Mouse (Mus musculus): ENCODE results near the gene Nme7. TPM values are rescaled to one million over a fixed set of nuclear protein-coding genes. Genes with fewer than 3 reads are reported as not detected.

Gene Nme7
- polyA plus RNA-seq, 1 experiment from 2014 or later, result 64.3 TPM

DNA sequence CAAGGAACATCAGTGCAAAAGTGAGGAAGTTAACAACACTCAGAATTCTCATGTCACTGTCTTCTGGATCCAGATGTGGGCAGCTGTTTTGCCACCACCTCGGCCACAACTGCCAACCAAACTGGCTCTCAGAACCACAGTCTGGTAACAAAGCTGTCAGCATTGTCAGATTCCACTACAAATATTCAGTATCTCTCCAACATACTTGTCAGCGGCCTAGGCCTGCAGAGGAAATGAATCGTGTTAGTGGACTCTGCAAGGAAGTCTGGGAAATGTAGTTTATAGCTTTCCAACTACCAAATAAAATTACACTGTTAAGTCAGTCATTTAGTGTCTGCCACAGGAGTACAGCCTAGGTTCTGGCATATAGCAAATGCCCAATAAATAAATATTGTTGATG, 113.7 kb downstream of the Nme7 start:
- Histone ChIP-seq H3K27ac (ENCODE audit: low read length) (peak overlapping the region; percentile 8; the same call in 1 of the 2 replicates), H3K4me2 (replicated peaks; ENCODE audit: low read depth, low read length) (no peak overlapping the region), H3K9me3 (ENCODE audit: low read length) (no peaks in the 10 kb centered on the region), H3K4me3 (ENCODE audit: low read length) (no peak overlapping the region), H3K9ac (replicated peaks; ENCODE audit: low read length) (no peak overlapping the region), H3K36me3 (ENCODE audit: insufficient read depth, low read length) (no peaks in the 10 kb centered on the region), H3K27me3 (ENCODE audit: insufficient read depth, low read length) (no peaks in the 10 kb centered on the region), H3K4me1 (ENCODE audit: insufficient read depth, low read length) (0 out of 2 replicates have a peak, but pooled peaks cover 5% of the 10 kb centered on the region)
- ATAC-seq (ENCODE audit: low FRiP score, low TSS enrichment), result no peak
- WGBS, result 70% methylated on average over 3 of the region's 3 CpGs

DNA sequence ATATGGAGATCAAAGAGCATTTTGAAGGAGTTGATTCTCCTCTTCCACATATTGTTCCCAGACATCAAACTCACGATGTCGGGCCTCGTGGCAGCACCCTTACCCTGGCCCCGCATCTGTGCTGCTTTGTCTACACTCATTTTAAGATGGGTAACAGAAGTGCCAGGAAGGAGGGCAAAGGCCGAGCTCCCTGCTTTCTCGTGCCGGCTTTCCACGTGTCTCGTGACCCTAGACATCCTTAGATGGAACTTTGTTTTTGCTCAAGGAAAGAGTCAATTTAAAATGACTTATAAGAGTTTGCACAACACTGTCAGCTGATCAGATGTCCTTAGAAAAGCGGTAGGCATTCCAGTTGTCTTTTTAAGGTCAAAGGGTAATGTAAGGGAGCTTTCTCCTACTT, 114.4 kb downstream of the Nme7 start:
- 0 out of 2 replicates have a peak, but pooled peaks cover 5% of the 10 kb centered on the region for H3K4me1 ChIP-seq (ENCODE audit: insufficient read depth, low read length)
- H3K9ac ChIP-seq (replicated peaks; ENCODE audit: low read length), result no peak overlapping the region
- H3K27me3 ChIP-seq (ENCODE audit: insufficient read depth, low read length), result no peaks in the 10 kb centered on the region
- no peaks in the 10 kb centered on the region for H3K36me3 ChIP-seq (ENCODE audit: insufficient read depth, low read length)
- no peak for ATAC-seq (ENCODE audit: low FRiP score, low TSS enrichment)
- no peak overlapping the region for H3K4me2 ChIP-seq (replicated peaks; ENCODE audit: low read depth, low read length)
- no peak overlapping the region for H3K4me3 ChIP-seq (ENCODE audit: low read length)
- no peak overlapping the region for H3K27ac ChIP-seq (ENCODE audit: low read length)
- H3K9me3 ChIP-seq (ENCODE audit: low read length), result no peaks in the 10 kb centered on the region
- WGBS, result 53% methylated on average over 10 of the region's 10 CpGs

DNA sequence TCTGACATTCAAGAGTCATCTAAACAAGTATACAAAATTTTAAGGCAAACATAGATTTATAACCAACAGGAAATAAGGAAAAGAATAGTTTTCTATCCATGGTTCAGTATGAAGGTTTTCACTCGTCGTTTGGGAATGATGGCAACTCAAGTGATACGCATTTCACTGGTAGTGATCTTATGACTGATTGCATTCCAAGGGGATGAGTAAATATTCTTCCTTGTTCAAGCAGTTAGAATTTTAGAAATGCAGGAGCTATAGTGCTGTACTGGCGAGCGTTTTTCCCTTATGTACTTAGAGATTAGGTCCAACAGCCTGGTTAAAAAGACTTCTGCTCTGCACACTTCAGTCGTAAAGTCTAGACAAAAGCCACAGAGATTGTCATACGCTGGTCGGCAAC, 115.5 kb downstream of the Nme7 start:
- Histone ChIP-seq H3K27ac (ENCODE audit: low read length) (no peak overlapping the region), H3K9me3 (ENCODE audit: low read length) (no peaks in the 10 kb centered on the region), H3K9ac (replicated peaks; ENCODE audit: low read length) (no peak overlapping the region), H3K4me1 (ENCODE audit: insufficient read depth, low read length) (0 out of 2 replicates have a peak, but pooled peaks cover 5% of the 10 kb centered on the region), H3K27me3 (ENCODE audit: insufficient read depth, low read length) (no peaks in the 10 kb centered on the region), H3K4me3 (ENCODE audit: low read length) (no peak overlapping the region), H3K4me2 (replicated peaks; ENCODE audit: low read depth, low read length) (no peak overlapping the region), H3K36me3 (ENCODE audit: insufficient read depth, low read length) (no peaks in the 10 kb centered on the region)
- WGBS, result 82% methylated on average over 8 of the region's 8 CpGs
- no peak for ATAC-seq (ENCODE audit: low FRiP score, low TSS enrichment)

DNA sequence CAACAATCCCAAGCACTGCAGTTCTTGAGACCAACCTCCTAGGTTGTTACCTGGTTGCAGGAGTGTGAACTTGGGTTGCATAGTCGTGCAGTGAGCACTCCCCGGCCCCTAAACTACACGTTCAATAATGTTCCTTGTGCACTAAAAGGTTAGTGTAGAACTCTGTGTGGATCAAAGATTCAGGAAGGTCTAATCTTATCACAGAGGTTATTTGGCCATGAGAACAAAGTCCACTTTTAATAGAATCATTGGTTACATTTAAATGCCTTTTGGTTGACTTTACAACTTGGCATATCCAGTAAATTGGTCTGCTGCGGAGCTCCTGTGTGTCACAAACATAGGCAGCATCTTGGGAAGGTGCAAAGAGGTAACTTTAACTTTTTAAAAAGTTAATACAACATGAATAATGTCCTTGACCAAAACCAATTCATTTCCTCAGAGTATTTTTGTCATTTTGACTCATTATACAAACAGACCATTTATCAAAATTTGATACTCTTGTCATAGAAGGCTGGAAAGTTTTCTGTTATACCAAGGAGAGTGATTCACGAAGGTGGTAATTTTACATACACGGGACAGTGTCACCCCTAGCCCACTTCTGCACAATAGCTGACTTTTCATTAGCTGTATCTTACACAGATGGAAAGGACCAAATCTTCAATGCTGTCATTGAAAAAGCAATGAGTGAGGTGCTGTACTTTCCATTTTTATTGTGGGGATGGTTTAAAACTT, 116.9 kb downstream of the Nme7 start:
- no peak overlapping the region for H3K9ac ChIP-seq (replicated peaks; ENCODE audit: low read length)
- no peaks in the 10 kb centered on the region for H3K9me3 ChIP-seq (ENCODE audit: low read length)
- H3K27me3 ChIP-seq (ENCODE audit: insufficient read depth, low read length), result no peaks in the 10 kb centered on the region
- no peak overlapping the region for H3K4me2 ChIP-seq (replicated peaks; ENCODE audit: low read depth, low read length)
- no peak overlapping the region for H3K27ac ChIP-seq (ENCODE audit: low read length)
- no peak for ATAC-seq (ENCODE audit: low FRiP score, low TSS enrichment)
- H3K4me1 ChIP-seq (ENCODE audit: insufficient read depth, low read length), result 0 out of 2 replicates have a peak, but pooled peaks cover 3% of the 10 kb centered on the region
- H3K36me3 ChIP-seq (ENCODE audit: insufficient read depth, low read length), result no peaks in the 10 kb centered on the region
- no peak overlapping the region for H3K4me3 ChIP-seq (ENCODE audit: low read length)
- WGBS, result 74% methylated on average over 6 of the region's 6 CpGs

DNA sequence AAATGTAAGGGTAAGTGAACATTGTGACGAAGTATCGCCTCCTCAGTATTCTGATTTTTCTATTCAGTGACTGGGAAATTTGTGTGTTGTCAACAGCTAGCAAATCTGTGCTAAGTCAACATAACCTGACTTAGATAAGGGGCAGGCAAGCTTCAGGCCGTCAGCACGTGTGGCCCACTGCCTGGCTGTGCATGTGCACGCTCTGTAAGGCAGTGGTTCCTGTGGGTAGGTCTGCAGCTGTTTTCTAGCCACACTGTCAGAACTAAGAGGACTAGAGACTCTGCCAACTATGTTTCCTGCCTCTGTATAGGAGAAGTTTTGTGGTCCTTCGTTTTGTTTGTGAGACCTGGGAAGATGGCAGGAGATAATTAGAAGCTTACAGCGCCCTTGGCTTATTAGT, 122.3 kb downstream of the Nme7 start:
- H3K9me3 ChIP-seq (ENCODE audit: low read length), result no peaks in the 10 kb centered on the region
- H3K36me3 ChIP-seq (ENCODE audit: insufficient read depth, low read length), result no peaks in the 10 kb centered on the region
- H3K4me2 ChIP-seq (replicated peaks; ENCODE audit: low read depth, low read length), result no peak overlapping the region
- H3K4me3 ChIP-seq (ENCODE audit: low read length), result no peak overlapping the region
- H3K9ac ChIP-seq (replicated peaks; ENCODE audit: low read length), result no peak overlapping the region
- H3K4me1 ChIP-seq (ENCODE audit: insufficient read depth, low read length), result no peaks in the 10 kb centered on the region
- 81% methylated on average over 7 of the region's 7 CpGs for WGBS
- ATAC-seq (ENCODE audit: low FRiP score, low TSS enrichment), result no peak
- H3K27ac ChIP-seq (ENCODE audit: low read length), result no peak overlapping the region
- H3K27me3 ChIP-seq (ENCODE audit: insufficient read depth, low read length), result no peaks in the 10 kb centered on the region

- Histone ChIP-seq H3K27ac (ENCODE audit: low read length) (no peak overlapping the region), H3K4me2 (replicated peaks; ENCODE audit: low read depth, low read length) (no peak overlapping the region), H3K27me3 (ENCODE audit: insufficient read depth, low read length) (no peaks in the 10 kb centered on the region), H3K9ac (replicated peaks; ENCODE audit: low read length) (no peak overlapping the region), H3K4me1 (ENCODE audit: insufficient read depth, low read length) (0 out of 2 replicates have a peak, but pooled peaks cover 2% of the 10 kb centered on the region), H3K4me3 (ENCODE audit: low read length) (no peak overlapping the region), H3K36me3 (ENCODE audit: insufficient read depth, low read length) (no peaks in the 10 kb centered on the region), H3K9me3 (ENCODE audit: low read length) (no peaks in the 10 kb centered on the region)
- WGBS, result 76% methylated on average over 7 of the region's 7 CpGs
- ATAC-seq (ENCODE audit: low FRiP score, low TSS enrichment), result no peak
Measured at GRCm38 (mm10) chr1:164427777-164428176, 123.9 kb downstream of the Nme7 start.

DNA sequence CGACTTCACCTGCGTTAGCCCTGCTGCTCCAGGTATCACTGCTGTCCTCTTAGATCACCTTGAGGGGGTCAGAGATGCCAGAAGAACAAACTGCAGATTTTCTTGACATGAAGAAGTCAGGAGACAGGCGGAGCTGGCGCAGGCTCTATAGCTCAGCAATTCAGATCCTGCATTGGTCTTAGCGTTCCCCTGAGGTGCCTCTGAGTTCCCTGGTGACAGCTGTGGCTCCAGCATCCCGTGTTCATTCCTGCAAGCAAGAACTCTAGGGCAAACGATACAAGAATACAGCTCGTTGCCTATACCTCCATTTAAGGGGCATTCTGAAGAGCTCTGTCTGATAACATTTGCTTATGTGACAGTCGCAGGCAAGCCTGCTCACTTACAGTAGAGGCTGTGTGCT, 124.7 kb downstream of the Nme7 start:
- Histone ChIP-seq H3K36me3 (ENCODE audit: insufficient read depth, low read length) (no peaks in the 10 kb centered on the region), H3K4me3 (ENCODE audit: low read length) (no peak overlapping the region), H3K4me1 (ENCODE audit: insufficient read depth, low read length) (peaks cover 10% of the 10 kb centered on the region; the same call in 1 of the 2 replicates), H3K27me3 (ENCODE audit: insufficient read depth, low read length) (no peaks in the 10 kb centered on the region), H3K4me2 (replicated peaks; ENCODE audit: low read depth, low read length) (no peak overlapping the region), H3K9ac (replicated peaks; ENCODE audit: low read length) (no peak overlapping the region), H3K9me3 (ENCODE audit: low read length) (no peaks in the 10 kb centered on the region), H3K27ac (ENCODE audit: low read length) (no peak overlapping the region)
- no peak for ATAC-seq (ENCODE audit: low FRiP score, low TSS enrichment)
- 90% methylated on average over 9 of the region's 9 CpGs for WGBS

- Histone ChIP-seq H3K27me3 (ENCODE audit: insufficient read depth, low read length) (no peaks in the 10 kb centered on the region), H3K4me3 (ENCODE audit: low read length) (no peak overlapping the region), H3K4me1 (ENCODE audit: insufficient read depth, low read length) (peaks cover 17% of the 10 kb centered on the region; the same call in 1 of the 2 replicates), H3K27ac (ENCODE audit: low read length) (peak overlapping the region; percentile 48), H3K9me3 (ENCODE audit: low read length) (no peaks in the 10 kb centered on the region), H3K4me2 (replicated peaks; ENCODE audit: low read depth, low read length) (no peak overlapping the region), H3K9ac (replicated peaks; ENCODE audit: low read length) (no peak overlapping the region), H3K36me3 (ENCODE audit: insufficient read depth, low read length) (peaks cover 14% of the 10 kb centered on the region)
- ATAC-seq (ENCODE audit: low FRiP score, low TSS enrichment), result 0 out of 2 replicates have a peak, but pooled peaks have one; percentile 47
- 43% methylated on average over 5 of the region's 5 CpGs for WGBS
Measured at GRCm38 (mm10) chr1:164432649-164433048, 128.7 kb downstream of the Nme7 start.

GRCm38 (mm10) chr1:164434049-164434448, 130.1 kb downstream of the Nme7 start:
- Histone ChIP-seq H3K36me3 (ENCODE audit: insufficient read depth, low read length) (peaks cover 22% of the 10 kb centered on the region), H3K9me3 (ENCODE audit: low read length) (no peaks in the 10 kb centered on the region), H3K4me2 (replicated peaks; ENCODE audit: low read depth, low read length) (no peak overlapping the region), H3K27me3 (ENCODE audit: insufficient read depth, low read length) (no peaks in the 10 kb centered on the region), H3K4me3 (ENCODE audit: low read length) (no peak overlapping the region), H3K4me1 (ENCODE audit: insufficient read depth, low read length) (peaks cover 17% of the 10 kb centered on the region; the same call in 1 of the 2 replicates), H3K27ac (ENCODE audit: low read length) (no peak overlapping the region; the same call in 1 of the 2 replicates), H3K9ac (replicated peaks; ENCODE audit: low read length) (no peak overlapping the region)
- no peak for ATAC-seq (ENCODE audit: low FRiP score, low TSS enrichment)
- 29% methylated on average over 6 of the region's 6 CpGs for WGBS

- Histone ChIP-seq H3K9ac (replicated peaks; ENCODE audit: low read length) (no peak overlapping the region), H3K36me3 (ENCODE audit: insufficient read depth, low read length) (peaks cover 44% of the 10 kb centered on the region), H3K4me3 (ENCODE audit: low read length) (no peak overlapping the region), H3K4me2 (replicated peaks; ENCODE audit: low read depth, low read length) (no peak overlapping the region), H3K9me3 (ENCODE audit: low read length) (no peaks in the 10 kb centered on the region), H3K4me1 (ENCODE audit: insufficient read depth, low read length) (peaks cover 17% of the 10 kb centered on the region; the same call in 1 of the 2 replicates), H3K27me3 (ENCODE audit: insufficient read depth, low read length) (no peaks in the 10 kb centered on the region), H3K27ac (ENCODE audit: low read length) (no peak overlapping the region)
- 84% methylated on average over 7 of the region's 7 CpGs for WGBS
- no peak for ATAC-seq (ENCODE audit: low FRiP score, low TSS enrichment)
Measured at GRCm38 (mm10) chr1:164436749-164437148, 132.8 kb downstream of the Nme7 start.

All from kidney, embryonic 16.5 days (tissue).